In the genomic region with DNA sequence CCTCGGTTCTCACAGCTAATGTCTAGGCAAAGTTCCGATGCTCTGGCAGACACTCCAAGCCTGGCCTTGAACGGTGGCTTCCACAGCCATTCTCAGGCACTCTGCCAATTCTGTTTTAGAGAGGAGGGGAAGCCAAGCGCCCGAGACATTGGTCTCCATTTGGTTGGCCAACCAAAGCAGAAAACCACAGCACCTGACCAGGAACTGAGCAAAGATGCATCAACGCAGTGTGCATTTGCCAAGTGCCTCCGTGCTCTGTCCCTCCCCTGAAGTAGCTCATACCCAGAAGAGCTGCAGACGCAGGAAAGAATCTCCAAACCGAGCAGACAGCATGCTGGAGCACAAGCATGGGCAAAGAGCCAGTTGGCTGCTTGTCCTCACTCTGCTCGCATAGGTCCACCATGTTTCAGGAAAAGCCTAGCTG, we compare ENCODE assay signal across 8 mouse cellular contexts. TPM values are rescaled to one million over a fixed set of nuclear protein-coding genes. Genes with fewer than 3 reads are reported as not detected.
A peak's percentile ranks its signal among the peaks of the same experiment; 100 is the strongest.
DNase-seq lines count a peak whose midpoint lies in the region; ATAC-seq lines count a peak whose summit lies in the region.

No protein-coding gene starts in this region.

- H3K4me1 ChIP-seq in midbrain, embryonic 14.5 days (ENCODE audit: control insufficient read depth, insufficient read depth, low read length) = peaks cover 6% of the 10 kb centered on the region; the same call in 1 of the 2 replicates
- H3K4me1 ChIP-seq in midbrain, embryonic 16.5 days (ENCODE audit: control insufficient read depth, insufficient read depth, low read length) = peaks cover 7% of the 10 kb centered on the region; the same call in 1 of the 2 replicates

- 75% methylated on average over 10 of the region's 10 CpGs for whole genome bisulfite sequencing in midbrain, embryonic 14.5 days
- 79% methylated on average over 10 of the region's 10 CpGs for WGBS in midbrain, embryonic 16.5 days

- no peaks in the 10 kb centered on the region for H3K9me3 ChIP-seq in midbrain, embryonic 14.5 days (ENCODE audit: control insufficient read depth, low read length)
- no peaks in the 10 kb centered on the region for H3K9me3 ChIP-seq in midbrain, embryonic 16.5 days (replicated peaks; ENCODE audit: control insufficient read depth, low read length, poor library complexity, severe bottlenecking)

- H3K27me3 ChIP-seq in midbrain, embryonic 14.5 days (ENCODE audit: control insufficient read depth, insufficient read depth, low read length) = peaks cover 19% of the 10 kb centered on the region
- peaks cover 9% of the 10 kb centered on the region for H3K27me3 ChIP-seq in midbrain, embryonic 16.5 days (ENCODE audit: control insufficient read depth, insufficient read depth, low read depth, low read length)

- peak; percentile 82 for ATAC-seq in frontal cortex, adult (ENCODE audit: low TSS enrichment)
- ATAC-seq in midbrain, embryonic 14.5 days (ENCODE audit: low FRiP score, low TSS enrichment) = no peak
- no peak for ATAC-seq in midbrain, embryonic 16.5 days
- ATAC-seq in common myeloid progenitor, adult 5-6 weeks (replicated peaks; ENCODE audit: low read depth, poor library complexity, severe bottlenecking) = peak; percentile 68

- H3K4me3 ChIP-seq in midbrain, embryonic 14.5 days (replicated peaks; ENCODE audit: low read depth, low read length) = no peak overlapping the region
- no peak overlapping the region for H3K4me3 ChIP-seq in midbrain, embryonic 16.5 days (ENCODE audit: low read depth, low read length)

- H3K36me3 ChIP-seq in midbrain, embryonic 14.5 days (ENCODE audit: control insufficient read depth, insufficient read depth, low read length) = no peaks in the 10 kb centered on the region
- H3K36me3 ChIP-seq in midbrain, embryonic 16.5 days (ENCODE audit: control insufficient read depth, insufficient read depth, low read length) = no peaks in the 10 kb centered on the region

- no peak overlapping the region for H3K27ac ChIP-seq in midbrain, embryonic 14.5 days (replicated peaks; ENCODE audit: low read depth, low read length)
- no peak overlapping the region for H3K27ac ChIP-seq in midbrain, embryonic 16.5 days (ENCODE audit: low read length)

- DNase-seq in frontal cortex, postnatal 36 days (ENCODE audit: low spot score in 2 of 2) = no peak
- DNase-seq in midbrain, embryonic 14.5 days = peak; percentile 39
- DNase-seq in kidney, postnatal 36 days = peak; percentile 41 to 50
- no peak for DNase-seq in thymus, postnatal 0 days (ENCODE audit: low spot score)
- no peak for DNase-seq in thymus, postnatal 25 days

- H3K9ac ChIP-seq in midbrain, embryonic 14.5 days (replicated peaks; ENCODE audit: low read length) = no peak overlapping the region
- no peak overlapping the region for H3K9ac ChIP-seq in midbrain, embryonic 16.5 days (ENCODE audit: low read depth, low read length)

- no peak overlapping the region for H3K4me2 ChIP-seq in midbrain, embryonic 14.5 days (ENCODE audit: low read length)
- no peak overlapping the region for H3K4me2 ChIP-seq in midbrain, embryonic 16.5 days (ENCODE audit: low read length)

RNA-seq across cellular contexts. Expression of a gene that starts 4.6 kb away (rescaled TPM):
- polyA plus RNA-seq in midbrain, embryonic 14.5 days (2014; fragmentation: Nextera tagmentation; extraction: Ambion mirVana) = 2.5 and 3.5 TPM in 2 replicates
- polyA plus RNA-seq in midbrain, embryonic 16.5 days (2015; fragmentation: Nextera tagmentation; extraction: Ambion mirVana) = 3.0 and 3.9 TPM in 2 replicates
- total RNA-seq in common myeloid progenitor, adult 5-6 weeks (2017) = not detected in 2 replicates
- 0.08 and 0.16 TPM in 2 replicates for polyA plus RNA-seq in thymus, postnatal 0 days (2015; fragmentation: Nextera tagmentation; extraction: Ambion mirVana)

RNA-seq across cellular contexts. Expression of a gene that starts 43.7 kb away (rescaled TPM):
- 258 and 288 TPM in 2 replicates for polyA plus RNA-seq in midbrain, embryonic 14.5 days (2014; fragmentation: Nextera tagmentation; extraction: Ambion mirVana)
- 252 and 253 TPM in 2 replicates for polyA plus RNA-seq in midbrain, embryonic 16.5 days (2015; fragmentation: Nextera tagmentation; extraction: Ambion mirVana)
- total RNA-seq in common myeloid progenitor, adult 5-6 weeks (2017) = 115 and 128 TPM in 2 replicates
- polyA plus RNA-seq in thymus, postnatal 0 days (2015; fragmentation: Nextera tagmentation; extraction: Ambion mirVana) = 245 and 278 TPM in 2 replicates

RNA-seq across cellular contexts. Expression of a gene that starts 44.1 kb away (rescaled TPM):
- polyA plus RNA-seq in midbrain, embryonic 14.5 days (2014; fragmentation: Nextera tagmentation; extraction: Ambion mirVana) = 20.2 and 29.5 TPM in 2 replicates
- 25.2 and 26.2 TPM in 2 replicates for polyA plus RNA-seq in midbrain, embryonic 16.5 days (2015; fragmentation: Nextera tagmentation; extraction: Ambion mirVana)
- total RNA-seq in common myeloid progenitor, adult 5-6 weeks (2017) = 14.1 and 16.4 TPM in 2 replicates
- polyA plus RNA-seq in thymus, postnatal 0 days (2015; fragmentation: Nextera tagmentation; extraction: Ambion mirVana) = 16.7 and 17.6 TPM in 2 replicates

Comparison
In these comparisons a context has a peak if more than half of its experiments do, and no peak if none do; other contexts are left out.
1. ATAC-seq: peak in frontal cortex, adult (single experiment) and common myeloid progenitor, adult 5-6 weeks (single experiment); none in midbrain, embryonic 14.5 days (single experiment) and midbrain, embryonic 16.5 days (single experiment).
2. DNase-seq: peak in midbrain, embryonic 14.5 days (single experiment) and kidney, postnatal 36 days (2 of 2); none in frontal cortex, postnatal 36 days (0 of 2), thymus, postnatal 0 days (single experiment) and thymus, postnatal 25 days (single experiment).